Mouse (Mus musculus) intestine, embryonic 15.5 days (tissue): Measurements from ENCODE around the gene Rp9. TPM values are rescaled to one million over a fixed set of nuclear protein-coding genes. Genes with fewer than 3 reads are reported as not detected.

Experiments
- ATAC-seq: fragments of 200-750 bp; cut with Nextera tagmentation; 2 replicates; pipeline ENCODE4 v1.8.0; 2017; ENCODE audit warnings: moderate TSS enrichment, moderate library complexity
- H3K27ac ChIP-seq: fragments of 300-500 bp; sonication (generic); 2 replicates; pipeline ENCODE4 v1.5.1; 2015; ENCODE audit warnings: mild to moderate bottlenecking, inconsistent platforms
- H3K27me3 ChIP-seq: fragments of 300-500 bp; sonication (generic); replicated peaks from 2 replicates; pipeline ENCODE4 v1.6.1; 2015; ENCODE audit warnings: inconsistent platforms
- H3K36me3 ChIP-seq: fragments of 300-500 bp; sonication (generic); 2 replicates; pipeline ENCODE4 v1.6.1; 2015; ENCODE audit warnings: inconsistent platforms
- H3K4me1 ChIP-seq: fragments of 300-500 bp; sonication (generic); replicated peaks from 2 replicates; pipeline ENCODE4 v1.6.1; 2015; ENCODE audit warnings: inconsistent platforms
- H3K4me2 ChIP-seq: fragments of 300-500 bp; sonication (generic); replicated peaks from 2 replicates; pipeline ENCODE4 v1.6.1; 2015; ENCODE audit warnings: mild to moderate bottlenecking, inconsistent platforms
- H3K4me3 ChIP-seq: fragments of 300-500 bp; sonication (generic); replicated peaks from 2 replicates; pipeline ENCODE4 v1.5.1; 2015; ENCODE audit warnings: inconsistent platforms
- H3K9ac ChIP-seq: fragments of 300-500 bp; sonication (generic); 2 replicates; pipeline ENCODE4 v1.6.1; 2015; ENCODE audit warnings: inconsistent platforms
- H3K9me3 ChIP-seq: fragments of 300-500 bp; sonication (generic); 2 replicates; pipeline ENCODE4 v1.6.1; 2016; ENCODE audit warnings: inconsistent platforms
- WGBS: fragments of 180-500 bp; shearing (Covaris S2); methylation state at CpG from one replicate; pipeline ENCODE4 v1.1.7; 2015; 5-methylcytosine and 5-hydroxymethylcytosine counted together
- polyA plus RNA-seq: library from polyadenylated mRNA; unstranded; fragments of >200 nt; fragmentation: Nextera tagmentation; extraction: Ambion mirVana; gene quantifications from 2 replicates; pipeline ENCODE4 v1.2.1, GENCODE M21; 2015

The Rp9 gene
- polyA plus RNA-seq, result 70.1 and 73.2 TPM in 2 replicates

- H3K9ac ChIP-seq, result no peak within 1 kb of the TSS
- no peak for ATAC-seq
- peak within 1 kb of the TSS; percentile 75 for H3K4me3 ChIP-seq
- no peak within 1 kb of the TSS for H3K27ac ChIP-seq
- peak within 1 kb of the TSS; percentile 66 for H3K4me2 ChIP-seq
- no peaks in the 10 kb centered on the region for H3K27me3 ChIP-seq
- 88% methylated on average over 3 of the region's 3 CpGs for WGBS
- H3K36me3 ChIP-seq, result no peaks in the 10 kb centered on the region
- H3K4me1 ChIP-seq, result no peaks in the 10 kb centered on the region
- H3K9me3 ChIP-seq, result no peaks in the 10 kb centered on the region
These were observed at the start of gene Rp9 for GRCm38 (mm10) chr9:22469643-22470042. Gene Rp9, minus strand, starts transcription at chr9:22469743.

DNA sequence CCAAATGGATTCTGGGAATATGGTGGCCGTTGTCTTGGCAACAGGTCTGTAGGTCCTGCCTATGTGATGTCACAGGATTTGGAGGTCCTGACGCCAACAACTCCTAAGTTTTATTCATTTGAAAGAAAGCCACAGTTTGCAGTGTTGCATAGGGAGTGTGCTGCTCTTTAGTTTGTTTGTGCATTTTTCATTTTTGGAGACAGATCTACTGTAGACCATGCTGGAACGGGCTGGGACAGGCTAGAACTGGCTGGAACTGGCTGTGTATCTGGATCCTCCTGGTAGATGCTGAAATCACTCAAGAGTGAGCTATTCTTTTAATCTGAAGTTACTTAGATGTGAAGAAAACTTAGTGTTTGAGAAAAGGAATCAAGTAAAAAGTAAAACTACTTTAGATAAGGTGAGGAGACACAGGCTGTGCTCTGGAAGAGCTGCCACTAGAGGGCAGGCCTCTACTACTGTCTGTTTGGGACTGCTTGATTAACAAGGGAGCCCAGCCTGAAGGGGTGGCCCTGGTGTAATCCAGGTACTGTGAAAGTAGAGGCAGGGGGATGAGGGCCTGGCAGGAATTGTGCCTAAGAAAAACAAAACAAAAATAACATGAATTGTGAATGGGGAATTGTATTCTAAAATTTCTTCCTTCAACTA lies 49.0 kb upstream of the Rp9 start:
- H3K4me2 ChIP-seq, result no peak overlapping the region
- no peak overlapping the region for H3K9ac ChIP-seq
- WGBS, result 94% methylated on average over 3 of the region's 3 CpGs
- no peaks in the 10 kb centered on the region for H3K9me3 ChIP-seq
- H3K27me3 ChIP-seq, result no peaks in the 10 kb centered on the region
- peak; percentile 74; the same call in 1 of the 2 replicates for ATAC-seq
- no peak overlapping the region for H3K4me3 ChIP-seq
- H3K27ac ChIP-seq, result no peak overlapping the region
- no peaks in the 10 kb centered on the region for H3K4me1 ChIP-seq
- no peaks in the 10 kb centered on the region for H3K36me3 ChIP-seq

DNA sequence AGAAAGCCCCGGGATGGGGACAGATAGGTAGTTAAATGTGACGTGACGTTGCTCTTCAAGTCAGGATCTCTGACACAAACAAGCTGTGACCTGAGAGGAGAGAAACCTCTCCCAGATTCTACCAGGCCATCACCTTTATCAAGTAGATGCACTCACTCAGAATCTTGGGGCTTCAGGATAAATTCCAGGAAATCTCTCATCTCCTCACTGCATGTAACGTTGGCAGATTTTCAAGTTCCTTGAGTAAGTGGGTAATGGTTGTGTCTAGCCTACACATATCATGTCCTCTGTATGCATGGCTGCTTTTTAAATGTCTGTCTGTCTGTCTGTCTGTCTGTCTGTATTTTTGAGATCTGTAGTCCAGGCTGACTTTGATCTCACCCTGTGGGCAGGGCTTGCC lies 45.5 kb upstream of the Rp9 start:
- Histone ChIP-seq H3K27ac (no peak overlapping the region), H3K9ac (no peak overlapping the region), H3K4me3 (no peak overlapping the region), H3K9me3 (no peaks in the 10 kb centered on the region), H3K36me3 (no peaks in the 10 kb centered on the region), H3K4me2 (no peak overlapping the region), H3K4me1 (no peaks in the 10 kb centered on the region), H3K27me3 (no peaks in the 10 kb centered on the region)
- ATAC-seq, result no peak
- WGBS, result 79% methylated on average over 4 of the region's 4 CpGs

GRCm38 (mm10) chr9:22505574-22505973 lies 36.0 kb upstream of the Rp9 start:
- ATAC-seq, result peak; percentile 82
- no peak overlapping the region for H3K4me2 ChIP-seq
- no peaks in the 10 kb centered on the region for H3K36me3 ChIP-seq
- no peaks in the 10 kb centered on the region for H3K4me1 ChIP-seq
- WGBS, result 75% methylated on average over 2 of the region's 2 CpGs
- H3K9me3 ChIP-seq, result no peaks in the 10 kb centered on the region
- no peak overlapping the region for H3K4me3 ChIP-seq
- no peaks in the 10 kb centered on the region for H3K27me3 ChIP-seq
- no peak overlapping the region for H3K27ac ChIP-seq
- no peak overlapping the region for H3K9ac ChIP-seq

DNA sequence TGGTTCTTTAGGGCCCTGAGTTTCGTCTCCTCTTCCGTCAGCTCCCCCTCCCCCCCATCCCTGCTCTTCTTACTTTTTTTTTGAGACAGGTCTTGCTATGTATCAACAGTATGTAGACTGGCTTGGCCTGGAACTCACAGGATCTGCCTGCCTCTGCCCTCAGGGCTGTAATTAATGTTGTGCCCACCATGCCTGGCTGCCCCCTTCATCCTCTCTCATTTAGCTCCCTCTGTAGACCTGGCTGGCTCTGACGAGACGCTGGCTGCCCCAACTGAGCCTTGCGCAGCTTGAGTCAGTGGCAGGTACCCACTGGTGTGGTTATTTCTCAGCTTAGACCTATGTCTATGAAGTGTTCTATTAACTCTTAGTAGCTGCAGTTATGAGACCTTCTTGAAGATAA lies 34.0 kb upstream of the Rp9 start:
- WGBS, result 76% methylated on average over 5 of the region's 5 CpGs
- no peak overlapping the region for H3K4me3 ChIP-seq
- H3K27me3 ChIP-seq, result no peaks in the 10 kb centered on the region
- no peak for ATAC-seq
- no peak overlapping the region for H3K4me2 ChIP-seq
- H3K9me3 ChIP-seq, result no peaks in the 10 kb centered on the region
- H3K36me3 ChIP-seq, result no peaks in the 10 kb centered on the region
- no peak overlapping the region for H3K27ac ChIP-seq
- H3K4me1 ChIP-seq, result no peaks in the 10 kb centered on the region
- no peak overlapping the region for H3K9ac ChIP-seq

DNA sequence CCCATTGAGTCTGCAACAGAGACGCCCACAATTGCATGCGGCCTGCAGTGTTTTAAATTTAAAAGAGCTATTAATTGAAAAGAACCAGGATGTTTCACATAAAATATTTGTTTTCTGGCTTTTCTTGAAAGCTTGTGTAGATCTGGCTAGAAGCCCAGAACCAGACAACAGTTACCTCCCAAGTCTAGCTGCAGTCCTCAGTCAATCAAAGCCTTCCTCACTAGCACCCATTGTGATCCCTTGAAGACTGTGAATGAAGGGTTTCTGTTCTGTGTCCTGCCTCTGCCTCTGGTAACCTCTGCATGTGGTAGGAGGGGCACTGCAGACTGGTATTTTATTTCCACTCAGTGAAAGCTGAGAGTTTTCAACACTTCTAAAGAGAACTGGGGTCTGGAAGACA lies 33.4 kb upstream of the Rp9 start:
- H3K9ac ChIP-seq, result no peak overlapping the region
- no peaks in the 10 kb centered on the region for H3K9me3 ChIP-seq
- no peak overlapping the region for H3K27ac ChIP-seq
- 55% methylated on average over 2 of the region's 2 CpGs for WGBS
- no peaks in the 10 kb centered on the region for H3K36me3 ChIP-seq
- no peak for ATAC-seq
- no peak overlapping the region for H3K4me3 ChIP-seq
- H3K27me3 ChIP-seq, result no peaks in the 10 kb centered on the region
- no peak overlapping the region for H3K4me2 ChIP-seq
- no peaks in the 10 kb centered on the region for H3K4me1 ChIP-seq

- Histone ChIP-seq H3K27me3 (no peaks in the 10 kb centered on the region), H3K4me1 (no peaks in the 10 kb centered on the region), H3K4me2 (no peak overlapping the region), H3K4me3 (no peak overlapping the region), H3K9me3 (no peaks in the 10 kb centered on the region), H3K9ac (no peak overlapping the region), H3K36me3 (no peaks in the 10 kb centered on the region), H3K27ac (no peak overlapping the region)
- 73% methylated on average over 6 of the region's 6 CpGs for WGBS
- no peak for ATAC-seq
These were observed 27.7 kb upstream of the Rp9 start for GRCm38 (mm10) chr9:22497021-22497767.

GRCm38 (mm10) chr9:22495133-22495532 lies 25.6 kb upstream of the Rp9 start:
- 86% methylated on average over 2 of the region's 2 CpGs for WGBS
- Histone ChIP-seq H3K27ac (no peak overlapping the region), H3K4me1 (no peaks in the 10 kb centered on the region), H3K9me3 (no peaks in the 10 kb centered on the region), H3K4me3 (no peak overlapping the region), H3K27me3 (no peaks in the 10 kb centered on the region), H3K4me2 (no peak overlapping the region), H3K36me3 (no peaks in the 10 kb centered on the region), H3K9ac (no peak overlapping the region)
- no peak for ATAC-seq

- WGBS, result 82% methylated on average over 9 of the region's 9 CpGs
- no peaks in the 10 kb centered on the region for H3K36me3 ChIP-seq
- no peaks in the 10 kb centered on the region for H3K9me3 ChIP-seq
- H3K9ac ChIP-seq, result no peak overlapping the region
- H3K27ac ChIP-seq, result no peak overlapping the region
- no peak for ATAC-seq
- H3K27me3 ChIP-seq, result no peaks in the 10 kb centered on the region
- no peaks in the 10 kb centered on the region for H3K4me1 ChIP-seq
- H3K4me2 ChIP-seq, result no peak overlapping the region
- no peak overlapping the region for H3K4me3 ChIP-seq
These were observed 24.8 kb upstream of the Rp9 start for GRCm38 (mm10) chr9:22494203-22494807.

GRCm38 (mm10) chr9:22488963-22489362 lies 19.4 kb upstream of the Rp9 start:
- Histone ChIP-seq H3K4me3 (no peak overlapping the region), H3K4me1 (0 out of 2 replicates have a peak, but pooled peaks cover 3% of the 10 kb centered on the region), H3K36me3 (no peaks in the 10 kb centered on the region), H3K27ac (no peak overlapping the region), H3K27me3 (no peaks in the 10 kb centered on the region), H3K9ac (no peak overlapping the region), H3K4me2 (no peak overlapping the region), H3K9me3 (no peaks in the 10 kb centered on the region)
- peak; percentile 68 for ATAC-seq
- WGBS, result 39% methylated on average over 9 of the region's 9 CpGs

DNA sequence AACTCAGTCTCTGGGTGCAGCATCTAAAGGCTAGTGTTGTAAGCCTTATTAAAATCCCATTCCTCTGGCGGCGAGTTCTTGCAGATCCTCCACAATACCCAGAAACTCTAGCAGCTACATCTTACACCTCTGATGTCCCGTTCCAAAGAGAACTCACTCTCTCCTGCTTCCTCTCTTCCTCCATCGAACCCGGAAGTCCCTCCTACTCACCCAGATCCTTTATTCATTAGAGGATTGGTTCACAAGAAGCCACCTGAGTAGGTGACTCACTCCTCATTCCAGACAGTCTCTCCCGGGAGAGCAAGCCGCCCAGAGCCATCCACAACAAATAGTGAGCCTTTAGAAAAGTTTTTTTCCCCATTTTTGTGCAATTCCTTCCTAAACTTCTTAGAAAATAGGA lies 16.7 kb upstream of the Rp9 start:
- 84% methylated on average over 7 of the region's 7 CpGs for WGBS
- Histone ChIP-seq H3K4me1 (0 out of 2 replicates have a peak, but pooled peaks cover 3% of the 10 kb centered on the region), H3K9ac (no peak overlapping the region), H3K4me3 (no peak overlapping the region), H3K27ac (no peak overlapping the region), H3K4me2 (no peak overlapping the region), H3K9me3 (no peaks in the 10 kb centered on the region), H3K27me3 (no peaks in the 10 kb centered on the region), H3K36me3 (no peaks in the 10 kb centered on the region)
- ATAC-seq, result no peak

DNA sequence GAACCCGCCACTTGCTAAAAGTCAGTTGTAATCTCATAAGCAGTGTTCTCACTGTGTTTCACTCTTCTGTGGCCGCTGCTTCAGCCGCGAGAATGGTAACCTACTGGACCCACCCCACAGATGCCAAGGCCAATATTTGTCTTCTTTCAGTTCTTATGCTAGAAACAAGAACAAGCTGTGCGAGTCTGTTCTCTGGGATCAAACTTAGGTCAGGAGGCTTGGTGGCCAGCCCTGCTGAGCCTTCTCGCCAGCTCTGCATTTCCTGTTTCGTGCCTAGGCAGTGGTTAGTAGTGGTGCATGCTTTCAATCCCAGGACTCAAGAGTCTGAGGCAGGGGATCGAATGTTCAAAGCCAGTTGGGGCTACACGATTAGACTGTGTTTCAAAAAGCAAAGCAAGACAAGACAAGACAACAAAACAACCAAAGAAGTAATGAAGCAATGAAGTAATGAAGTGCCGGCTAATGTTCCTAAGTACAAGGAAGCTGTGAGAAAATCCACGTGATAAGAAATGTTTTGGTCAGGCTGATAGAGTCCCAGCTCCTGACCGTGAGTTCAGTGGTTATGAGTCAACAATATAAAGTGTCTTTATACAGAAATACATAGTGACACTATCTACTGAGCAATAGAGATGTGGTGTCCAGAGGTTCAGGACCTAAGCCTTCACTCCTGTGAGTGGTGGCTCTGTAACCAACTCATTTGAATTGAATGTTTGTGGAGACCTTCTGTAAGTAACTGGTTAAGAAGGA lies 15.2 kb upstream of the Rp9 start:
- 79% methylated on average over 12 of the region's 12 CpGs for WGBS
- H3K27me3 ChIP-seq, result no peaks in the 10 kb centered on the region
- H3K4me3 ChIP-seq, result no peak overlapping the region
- no peak for ATAC-seq
- no peaks in the 10 kb centered on the region for H3K9me3 ChIP-seq
- no peak overlapping the region for H3K27ac ChIP-seq
- no peaks in the 10 kb centered on the region for H3K36me3 ChIP-seq
- H3K4me1 ChIP-seq, result 0 out of 2 replicates have a peak, but pooled peaks cover 3% of the 10 kb centered on the region
- no peak overlapping the region for H3K9ac ChIP-seq
- no peak overlapping the region for H3K4me2 ChIP-seq
